Mouse (Mus musculus) neural tube, embryonic 15.5 days (tissue): ENCODE data around the gene C1qtnf4. TPM values are rescaled to one million over a fixed set of nuclear protein-coding genes. Genes with fewer than 3 reads are reported as not detected.
A peak's percentile ranks its signal among the peaks of the same experiment; 100 is the strongest.

Experiments used
- ATAC-seq: fragments of 200-750 bp; cut with Nextera tagmentation; 2 replicates; pipeline ENCODE4 v1.8.0; 2017; ENCODE audit warnings: mild to moderate bottlenecking, moderate TSS enrichment, moderate library complexity; ENCODE audit not compliant: low FRiP score
- H3K27ac ChIP-seq: fragments of 300-500 bp; sonication (generic); replicated peaks from 2 replicates; pipeline ENCODE4 v1.5.1; 2015; ENCODE audit warnings: mild to moderate bottlenecking, inconsistent platforms
- H3K27me3 ChIP-seq: fragments of 300-500 bp; sonication (generic); replicated peaks from 2 replicates; pipeline ENCODE4 v1.6.1; 2015; ENCODE audit warnings: inconsistent platforms
- H3K36me3 ChIP-seq: fragments of 300-500 bp; sonication (generic); 2 replicates; pipeline ENCODE4 v1.6.1; 2015; ENCODE audit warnings: inconsistent platforms
- H3K4me1 ChIP-seq: fragments of 300-500 bp; sonication (generic); 2 replicates; pipeline ENCODE4 v1.6.1; 2015; ENCODE audit warnings: inconsistent platforms
- H3K4me2 ChIP-seq: fragments of 300-500 bp; sonication (generic); 2 replicates; pipeline ENCODE4 v1.6.1; 2015; ENCODE audit warnings: inconsistent platforms, mild to moderate bottlenecking, moderate library complexity
- H3K4me3 ChIP-seq: fragments of 300-500 bp; sonication (generic); replicated peaks from 2 replicates; pipeline ENCODE4 v1.5.1; 2015; ENCODE audit warnings: mild to moderate bottlenecking, inconsistent platforms
- H3K9ac ChIP-seq: fragments of 300-500 bp; sonication (generic); replicated peaks from 2 replicates; pipeline ENCODE4 v1.6.1; 2015; ENCODE audit warnings: mild to moderate bottlenecking, inconsistent platforms
- H3K9me3 ChIP-seq: fragments of 300-500 bp; sonication (generic); replicated peaks from 2 replicates; pipeline ENCODE4 v1.6.1; 2016; ENCODE audit warnings: inconsistent platforms
- WGBS: fragments of 180-500 bp; shearing (Covaris S2); methylation state at CpG from one replicate; pipeline ENCODE4 v1.1.7; 2015; ENCODE audit warnings: mixed read lengths; 5-methylcytosine and 5-hydroxymethylcytosine counted together
- polyA plus RNA-seq: library from polyadenylated mRNA; unstranded; fragments of >200 nt; fragmentation: Nextera tagmentation; extraction: Ambion mirVana; gene quantifications from 2 replicates; pipeline ENCODE4 v1.2.1, GENCODE M21; 2015

Gene C1qtnf4
- polyA plus RNA-seq, 1 experiment from 2014 or later = 207 TPM

DNA sequence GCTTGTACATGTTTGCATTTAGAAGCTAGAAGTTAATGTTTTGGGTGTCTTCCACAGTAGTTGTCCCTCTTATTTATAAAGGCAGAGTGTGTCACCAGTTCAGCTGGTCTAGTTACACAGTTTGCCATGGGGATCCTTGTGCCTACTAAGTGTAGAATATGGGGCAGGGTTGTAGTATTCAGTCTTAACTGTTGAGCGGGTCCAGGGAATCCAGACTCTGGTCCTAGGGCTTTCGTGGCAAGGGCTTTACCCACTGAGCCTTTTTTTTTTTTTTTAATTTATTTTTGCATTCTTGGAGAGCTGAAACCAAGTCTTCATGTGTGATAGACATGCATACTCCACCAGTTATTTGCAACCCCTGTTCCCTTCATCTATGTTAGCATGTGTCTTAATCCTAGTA, 24.2 kb upstream of the C1qtnf4 start:
- H3K9ac ChIP-seq = no peak overlapping the region
- H3K27me3 ChIP-seq = no peaks in the 10 kb centered on the region
- 96% methylated on average over 2 of the region's 2 CpGs for WGBS
- H3K4me2 ChIP-seq = no peak overlapping the region
- no peak for ATAC-seq
- no peak overlapping the region for H3K4me3 ChIP-seq
- H3K9me3 ChIP-seq = no peaks in the 10 kb centered on the region
- H3K36me3 ChIP-seq = peaks cover 67% of the 10 kb centered on the region
- no peak overlapping the region for H3K27ac ChIP-seq
- no peaks in the 10 kb centered on the region for H3K4me1 ChIP-seq

DNA sequence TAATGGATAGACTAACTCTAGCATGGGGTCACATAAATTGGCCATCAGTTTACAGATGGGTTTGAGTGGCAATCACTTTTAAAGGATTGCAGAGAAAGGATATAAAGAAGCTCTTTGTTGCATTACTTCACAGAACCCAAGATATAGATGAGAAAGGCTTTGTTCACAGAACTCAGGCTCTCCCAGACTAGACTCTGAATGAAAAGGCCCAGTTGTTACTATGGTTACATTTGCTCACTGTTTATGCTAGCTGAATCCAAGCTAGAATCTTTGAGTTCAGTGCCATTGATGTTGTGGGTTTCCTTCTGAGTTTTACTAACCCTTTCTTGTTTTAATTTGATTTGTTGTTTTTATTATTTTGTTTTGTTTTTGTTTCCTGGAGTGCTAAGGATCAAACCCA, 21.5 kb upstream of the C1qtnf4 start:
- ATAC-seq = 0 out of 2 replicates have a peak, but pooled peaks have one; percentile 46
- Histone ChIP-seq H3K27me3 (no peaks in the 10 kb centered on the region), H3K9me3 (no peaks in the 10 kb centered on the region), H3K27ac (no peak overlapping the region; the same call in 1 of the 2 replicates), H3K4me3 (no peak overlapping the region), H3K9ac (no peak overlapping the region), H3K4me1 (no peaks in the 10 kb centered on the region), H3K36me3 (peaks cover 64% of the 10 kb centered on the region), H3K4me2 (no peak overlapping the region)

DNA sequence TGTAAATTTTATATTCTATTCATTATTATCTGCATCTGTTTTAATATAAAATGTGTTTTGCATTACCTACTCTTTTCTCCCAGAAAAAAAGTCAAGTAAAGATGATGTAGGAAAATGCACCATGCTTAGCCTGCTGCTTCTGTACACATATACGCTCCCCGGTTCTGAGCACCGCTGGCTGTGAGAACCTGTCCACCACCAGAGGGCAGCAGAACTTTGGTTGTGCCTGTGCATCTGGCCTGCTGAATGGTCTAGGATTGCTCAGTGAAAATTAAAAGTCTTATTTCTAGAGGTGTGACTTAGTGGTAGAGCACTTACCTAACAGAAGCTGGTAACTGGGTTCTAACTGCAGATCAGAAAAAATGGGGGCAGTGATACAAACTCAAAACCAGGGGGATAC, 19.1 kb upstream of the C1qtnf4 start:
- Histone ChIP-seq H3K27ac (no peak overlapping the region), H3K4me3 (no peak overlapping the region), H3K9ac (no peak overlapping the region), H3K4me2 (no peak overlapping the region), H3K36me3 (peaks cover 45% of the 10 kb centered on the region), H3K9me3 (no peaks in the 10 kb centered on the region), H3K4me1 (peaks cover 7% of the 10 kb centered on the region), H3K27me3 (no peaks in the 10 kb centered on the region)
- peak; percentile 87 for ATAC-seq
- WGBS = 16% methylated on average over 3 of the region's 3 CpGs

DNA sequence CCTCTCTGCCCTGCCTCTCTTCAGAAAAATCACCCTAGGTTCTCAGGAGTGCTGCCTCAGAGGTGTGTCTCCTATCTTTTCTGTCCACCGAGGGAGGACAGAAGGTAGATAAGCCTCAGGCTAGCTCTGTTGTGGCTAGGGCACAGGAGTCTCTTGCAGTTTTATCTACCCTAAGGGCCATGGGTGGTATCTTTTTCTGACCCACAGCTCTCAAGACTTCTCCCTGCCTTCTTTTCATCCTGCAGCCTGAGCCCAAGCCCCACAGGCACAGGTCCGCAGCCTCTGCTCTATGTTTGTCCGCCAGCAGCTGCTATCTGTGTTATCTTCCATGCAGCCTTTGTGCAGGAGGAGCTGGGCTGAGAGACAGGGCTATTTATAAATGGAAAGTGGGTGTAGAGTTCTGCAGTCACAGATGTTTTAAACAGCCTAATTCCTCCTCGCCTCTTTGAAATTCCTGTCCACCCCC, 15.5 kb upstream of the C1qtnf4 start:
- no peaks in the 10 kb centered on the region for H3K9me3 ChIP-seq
- 50% methylated on average over 4 of the region's 4 CpGs for WGBS
- no peak overlapping the region for H3K9ac ChIP-seq
- no peak for ATAC-seq
- peaks cover 16% of the 10 kb centered on the region for H3K4me1 ChIP-seq
- H3K4me2 ChIP-seq = no peak overlapping the region
- H3K36me3 ChIP-seq = peaks cover 21% of the 10 kb centered on the region
- no peak overlapping the region for H3K4me3 ChIP-seq
- no peaks in the 10 kb centered on the region for H3K27me3 ChIP-seq
- H3K27ac ChIP-seq = no peak overlapping the region

DNA sequence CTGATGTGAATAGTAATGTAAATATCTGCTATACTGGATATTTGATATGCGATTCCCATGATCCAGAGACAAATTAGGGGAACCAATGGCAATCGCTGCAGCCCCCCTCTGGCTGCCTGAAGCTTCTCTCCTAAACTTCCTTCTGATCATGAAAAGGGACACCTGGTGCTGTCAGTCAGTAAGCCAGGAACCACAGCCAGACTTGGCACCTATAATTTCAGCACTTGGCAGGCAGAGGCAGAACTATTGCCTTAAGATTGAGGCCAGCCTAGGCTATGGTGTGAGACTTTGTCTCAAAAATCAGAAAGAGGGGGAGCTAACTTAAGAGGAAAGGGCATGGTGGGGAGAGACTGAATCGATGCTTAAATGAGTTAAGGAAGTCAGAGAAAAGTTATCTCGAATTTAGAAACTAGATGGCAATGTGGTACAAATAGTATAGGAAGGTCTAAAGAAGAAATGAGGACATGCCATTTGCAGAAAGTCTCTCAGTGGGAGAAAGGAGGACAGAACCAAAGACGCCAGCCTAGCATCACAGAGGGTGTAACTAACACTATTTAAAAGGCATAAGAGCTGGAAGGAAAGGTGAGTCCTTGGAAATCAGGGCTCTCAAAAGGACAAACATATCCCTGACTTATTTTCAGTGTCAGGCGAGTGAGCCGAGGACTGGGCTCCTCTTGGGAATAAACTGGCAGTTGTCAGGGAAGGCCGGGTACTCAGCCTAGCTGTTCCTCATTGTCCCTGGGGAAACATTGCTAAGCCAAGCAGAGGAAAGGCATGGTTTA, 14.3 kb upstream of the C1qtnf4 start:
- peak; percentile 51; the same call in 1 of the 2 replicates for ATAC-seq
- H3K9ac ChIP-seq = no peak overlapping the region

DNA sequence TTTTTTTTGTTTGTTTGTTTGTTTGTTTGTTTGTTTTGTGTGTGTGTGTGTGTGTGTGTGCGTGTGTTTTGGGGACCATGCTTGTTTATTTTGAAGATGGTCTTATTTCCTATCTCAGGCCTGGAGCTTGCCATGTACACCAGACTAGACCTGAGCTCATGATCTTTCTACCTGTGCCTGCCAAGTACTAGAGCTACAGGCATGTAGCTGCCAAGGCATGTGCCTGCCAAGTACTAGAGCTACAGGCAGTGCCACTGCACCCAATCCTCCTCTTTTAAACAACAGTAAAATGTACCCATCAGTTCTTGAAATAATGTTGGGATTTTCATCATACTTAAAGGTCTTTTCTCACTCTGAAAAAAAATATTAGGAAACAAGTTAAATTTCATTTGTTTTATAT, 11.6 kb upstream of the C1qtnf4 start:
- H3K9me3 ChIP-seq = no peaks in the 10 kb centered on the region
- no peaks in the 10 kb centered on the region for H3K27me3 ChIP-seq
- WGBS = 88% methylated on average over 1 of the region's 1 CpGs
- no peak overlapping the region for H3K9ac ChIP-seq
- peaks cover 18% of the 10 kb centered on the region for H3K4me1 ChIP-seq
- H3K4me3 ChIP-seq = no peak overlapping the region
- H3K27ac ChIP-seq = no peak overlapping the region
- ATAC-seq = no peak
- no peaks in the 10 kb centered on the region for H3K36me3 ChIP-seq
- H3K4me2 ChIP-seq = no peak overlapping the region

More for the DNA sequence above, 14.3 kb upstream of the C1qtnf4 start:
- Histone ChIP-seq H3K36me3 (peaks cover 12% of the 10 kb centered on the region; the same call in 1 of the 2 replicates), H3K4me3 (no peak overlapping the region), H3K9me3 (no peaks in the 10 kb centered on the region), H3K4me2 (no peak overlapping the region), H3K4me1 (peaks cover 16% of the 10 kb centered on the region), H3K27me3 (no peaks in the 10 kb centered on the region), H3K27ac (no peak overlapping the region)
- WGBS = 58% methylated on average over 8 of the region's 8 CpGs

DNA sequence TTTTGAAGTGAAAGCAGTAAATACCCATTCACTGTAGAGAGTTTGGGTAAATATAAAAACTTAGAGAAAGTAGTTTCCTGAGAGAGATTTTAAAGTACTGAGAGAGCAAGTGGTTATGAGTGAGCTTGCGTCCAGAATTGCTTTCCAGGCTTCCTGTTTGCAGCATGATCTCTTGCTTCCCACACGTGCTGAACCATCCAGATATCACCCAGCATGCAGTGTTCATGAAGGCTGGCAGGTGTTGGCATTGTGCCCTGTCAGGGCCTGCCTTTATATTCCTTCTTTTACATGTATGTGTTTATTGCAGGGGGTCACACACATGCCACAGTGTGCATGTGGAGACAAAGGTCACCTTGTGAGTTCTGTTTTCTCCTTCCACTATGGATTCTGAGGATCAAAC, 10.4 kb upstream of the C1qtnf4 start:
- Histone ChIP-seq H3K27ac (no peak overlapping the region), H3K9me3 (no peaks in the 10 kb centered on the region), H3K4me3 (no peak overlapping the region), H3K9ac (no peak overlapping the region), H3K4me1 (peaks cover 24% of the 10 kb centered on the region), H3K4me2 (no peak overlapping the region), H3K36me3 (no peaks in the 10 kb centered on the region), H3K27me3 (no peaks in the 10 kb centered on the region)
- ATAC-seq = no peak
- 69% methylated on average over 2 of the region's 2 CpGs for WGBS

DNA sequence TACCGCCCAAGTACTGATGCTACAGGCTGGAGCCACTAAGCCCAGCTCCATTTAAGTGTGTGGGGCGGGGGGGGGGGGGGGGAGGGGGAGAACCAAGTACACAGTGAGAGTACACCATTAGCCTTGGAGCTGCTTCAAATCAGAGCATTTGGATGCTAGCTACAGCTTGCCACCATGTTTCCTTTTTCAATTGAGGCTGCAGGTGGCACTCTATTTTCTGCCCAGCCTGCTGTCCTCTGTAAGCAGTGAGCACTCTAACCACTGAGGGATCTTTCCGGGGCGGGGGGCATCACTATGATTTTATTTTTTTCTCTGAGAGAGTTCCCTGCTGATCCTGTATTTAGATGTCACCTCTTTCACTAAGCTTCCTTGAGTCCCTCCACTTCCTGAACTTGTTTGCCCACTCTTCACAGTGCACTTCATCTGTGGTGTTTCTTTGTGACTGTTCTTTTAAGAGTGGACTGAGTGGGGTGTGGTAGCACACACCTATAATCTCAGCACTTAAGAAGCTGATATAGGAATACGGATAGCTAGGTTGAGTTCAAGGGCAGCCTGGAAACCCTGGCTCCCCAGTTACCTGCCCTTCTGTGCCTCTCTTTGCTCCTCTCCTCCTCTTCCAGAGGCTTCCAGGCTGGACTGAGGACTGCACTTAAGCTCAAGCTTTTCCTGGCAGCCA, 7.9 kb upstream of the C1qtnf4 start:
- no peaks in the 10 kb centered on the region for H3K9me3 ChIP-seq
- 66% methylated on average over 5 of the region's 5 CpGs for WGBS
- no peak for ATAC-seq
- no peak overlapping the region for H3K4me2 ChIP-seq
- no peak overlapping the region for H3K4me3 ChIP-seq
- H3K36me3 ChIP-seq = no peaks in the 10 kb centered on the region
- no peaks in the 10 kb centered on the region for H3K27me3 ChIP-seq
- no peak overlapping the region for H3K27ac ChIP-seq
- no peak overlapping the region for H3K9ac ChIP-seq
- peaks cover 22% of the 10 kb centered on the region for H3K4me1 ChIP-seq

DNA sequence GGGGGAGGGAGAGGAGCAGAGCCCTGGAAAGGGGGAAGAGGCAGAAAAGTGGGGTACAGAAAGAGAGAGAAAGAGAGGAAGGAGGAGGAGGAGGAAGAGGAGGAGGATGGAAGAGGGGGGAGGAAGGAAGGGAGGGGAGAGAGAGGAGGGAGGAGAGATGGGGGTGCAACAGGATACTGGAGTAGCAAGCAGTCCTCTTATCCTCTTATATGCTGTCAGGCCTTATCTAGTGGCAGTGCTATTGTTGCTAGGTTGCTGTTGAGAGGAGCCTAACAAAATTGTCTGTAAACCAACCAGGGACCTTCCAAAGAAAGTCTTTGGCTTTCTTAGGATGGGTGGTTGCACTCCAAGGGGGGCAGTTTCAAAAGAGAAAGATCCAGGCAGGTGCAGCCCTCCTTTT, 6.2 kb upstream of the C1qtnf4 start:
- no peak overlapping the region for H3K27ac ChIP-seq
- ATAC-seq = no peak
- H3K9ac ChIP-seq = no peak overlapping the region
- no peak overlapping the region for H3K4me3 ChIP-seq
- no peak overlapping the region for H3K4me2 ChIP-seq
- no peaks in the 10 kb centered on the region for H3K9me3 ChIP-seq
- H3K36me3 ChIP-seq = 0 out of 2 replicates have a peak, but pooled peaks cover 4% of the 10 kb centered on the region
- H3K4me1 ChIP-seq = peaks cover 32% of the 10 kb centered on the region
- no peaks in the 10 kb centered on the region for H3K27me3 ChIP-seq

DNA sequence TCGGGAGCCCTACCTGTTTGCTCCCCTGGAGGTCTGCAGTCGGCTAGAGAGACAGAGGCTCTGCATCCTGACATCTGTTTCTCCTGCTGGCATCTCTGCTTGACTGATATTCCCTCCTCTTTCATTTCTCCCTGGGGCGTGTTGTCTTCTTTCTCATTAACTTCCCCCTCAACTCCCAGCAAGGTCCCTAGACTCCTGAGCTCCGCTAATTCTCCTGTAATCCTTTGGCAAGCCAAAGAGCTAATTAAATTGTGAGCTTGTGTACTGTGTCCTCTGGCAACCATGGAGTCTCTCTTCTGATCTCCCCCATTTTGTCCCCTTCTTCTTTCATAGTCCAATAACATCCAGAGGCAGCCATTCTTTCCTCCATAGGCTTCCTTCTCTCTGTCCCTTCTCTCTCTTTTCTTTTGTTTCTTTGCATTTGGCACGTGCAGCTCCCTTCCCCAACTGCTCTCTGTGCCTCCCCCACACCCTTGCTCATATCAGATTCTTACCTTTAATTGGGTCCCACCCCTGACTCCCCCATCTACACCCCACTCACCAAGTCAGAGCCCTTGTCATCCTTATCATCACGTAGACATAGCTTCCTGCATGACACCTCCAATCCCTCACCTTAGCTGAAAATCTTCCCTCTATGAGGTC, 5.4 kb upstream of the C1qtnf4 start:
- Histone ChIP-seq H3K27me3 (no peaks in the 10 kb centered on the region), H3K36me3 (0 out of 2 replicates have a peak, but pooled peaks cover 4% of the 10 kb centered on the region), H3K9me3 (no peaks in the 10 kb centered on the region), H3K9ac (no peak overlapping the region), H3K4me1 (peaks cover 38% of the 10 kb centered on the region), H3K27ac (peak overlapping the region; percentile 73), H3K4me2 (peak overlapping the region; percentile 9; the same call in 1 of the 2 replicates), H3K4me3 (no peak overlapping the region)
- ATAC-seq = no peak
- 32% methylated on average over 6 of the region's 6 CpGs for WGBS

DNA sequence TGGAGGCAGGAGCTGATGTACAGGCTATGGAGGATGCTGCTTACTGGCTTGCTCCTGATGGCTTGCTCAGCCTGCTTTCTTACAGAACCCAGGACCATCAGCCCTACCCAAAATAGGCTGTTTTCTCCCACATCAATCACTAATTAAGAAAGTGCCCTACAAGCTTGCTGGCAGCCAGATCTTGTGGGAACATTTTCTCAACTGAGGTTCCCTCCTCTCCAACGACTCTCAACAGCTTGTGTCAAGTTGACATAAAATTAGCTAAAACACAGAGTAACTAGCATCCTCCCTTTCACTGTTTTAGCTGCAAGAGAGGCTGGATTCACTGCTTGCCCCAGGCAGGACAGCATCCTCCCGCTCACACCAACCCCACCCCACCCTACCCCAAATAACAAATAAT, 3.8 kb upstream of the C1qtnf4 start:
- no peak for ATAC-seq
- Histone ChIP-seq H3K4me1 (peaks cover 38% of the 10 kb centered on the region), H3K4me2 (no peak overlapping the region), H3K9me3 (no peaks in the 10 kb centered on the region), H3K27ac (no peak overlapping the region), H3K4me3 (no peak overlapping the region), H3K9ac (no peak overlapping the region), H3K27me3 (no peaks in the 10 kb centered on the region), H3K36me3 (0 out of 2 replicates have a peak, but pooled peaks cover 4% of the 10 kb centered on the region)
- WGBS = 78% methylated on average over 2 of the region's 2 CpGs
